26 mouse cellular contexts compared by ENCODE assay signal in the genomic region with DNA sequence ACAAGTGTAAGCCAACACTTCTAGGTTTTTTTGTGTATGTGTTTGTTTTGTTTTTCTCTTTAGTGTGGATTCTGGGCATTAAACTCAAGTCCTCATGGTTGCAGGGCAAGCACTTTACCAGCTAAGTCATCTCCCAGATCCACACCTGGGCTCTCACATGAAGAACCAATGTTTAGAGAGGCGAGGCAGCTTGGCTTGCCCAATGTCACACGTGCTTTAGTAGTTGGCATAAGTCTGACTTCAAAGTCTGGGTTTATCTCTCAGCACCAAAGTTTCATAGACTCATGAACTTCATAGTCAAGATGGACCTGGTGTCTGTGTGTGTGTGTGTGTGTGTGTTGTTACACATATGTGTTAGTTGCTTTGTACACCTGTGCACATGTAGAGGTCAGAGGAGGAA.
"Had no signal": no experiment of that assay in that cellular context is flagged by ENCODE, and none has a peak within 500 bp of the region (broad histone marks: within the 10 kb centered on the region; RNA-seq: fewer than 3 reads in every experiment).

No protein-coding gene starts in this region.

- H3K36me3 ChIP-seq: embryonic facial prominence, embryonic 10.5 days; embryonic facial prominence, embryonic 12.5 days; embryonic facial prominence, embryonic 13.5 days; embryonic facial prominence, embryonic 15.5 days; forebrain, embryonic 10.5 days; forebrain, embryonic 12.5 days; forebrain, embryonic 15.5 days had no signal

- H3K9me3 ChIP-seq: embryonic facial prominence, embryonic 10.5 days; embryonic facial prominence, embryonic 12.5 days; embryonic facial prominence, embryonic 13.5 days; embryonic facial prominence, embryonic 15.5 days; forebrain, embryonic 10.5 days; forebrain, embryonic 12.5 days; forebrain, embryonic 13.5 days; forebrain, embryonic 15.5 days had no signal

- H3K9ac ChIP-seq: embryonic facial prominence, embryonic 12.5 days; embryonic facial prominence, embryonic 13.5 days; embryonic facial prominence, embryonic 15.5 days; forebrain, embryonic 12.5 days; forebrain, embryonic 13.5 days; forebrain, embryonic 15.5 days; forebrain, postnatal 0 days had no signal

- DNase-seq: cerebellum, adult 2 months; cerebellum, adult 8-10 months; cerebellum, adult 9-10 months; cerebellum, adult 9-11 months; cerebellum, postnatal 14 days; cerebellum, postnatal 36 days; embryo, embryonic 11 days; forebrain, postnatal 0 days; gastrocnemius, adult 2 months; gastrocnemius, postnatal 10 days; gastrocnemius, postnatal 14 days; gastrocnemius, postnatal 25 days; gastrocnemius, postnatal 36 days; heart, adult 11 months; heart, adult 18-20 months had no signal

- ATAC-seq: forebrain, embryonic 13.5 days; forebrain, embryonic 14.5 days; forebrain, embryonic 15.5 days; forebrain, embryonic 16.5 days; forebrain, postnatal 0 days had no signal

- H3K4me3 ChIP-seq: embryonic facial prominence, embryonic 10.5 days; embryonic facial prominence, embryonic 12.5 days; embryonic facial prominence, embryonic 13.5 days; embryonic facial prominence, embryonic 15.5 days; erythroblast, embryonic 14.5 days; forebrain, embryonic 10.5 days; forebrain, embryonic 12.5 days; forebrain, embryonic 13.5 days; forebrain, embryonic 15.5 days; gastrocnemius, adult 2 months had no signal

- H3K27me3 ChIP-seq: embryonic facial prominence, embryonic 12.5 days; embryonic facial prominence, embryonic 13.5 days; embryonic facial prominence, embryonic 15.5 days; forebrain, embryonic 13.5 days; forebrain, embryonic 15.5 days had no signal

- H3K4me2 ChIP-seq: embryonic facial prominence, embryonic 12.5 days; embryonic facial prominence, embryonic 13.5 days; embryonic facial prominence, embryonic 15.5 days had no signal

- H3K27ac ChIP-seq: embryonic facial prominence, embryonic 10.5 days; embryonic facial prominence, embryonic 13.5 days had no signal
